Mouse (Mus musculus): ENCODE measurements around the gene Cfap54. TPM values are rescaled to one million over a fixed set of nuclear protein-coding genes. Genes with fewer than 3 reads are reported as not detected.

Cfap54 gene
- total RNA-seq, 2 experiments from 2014 or later = 21.4 to 23.4 TPM

GRCm38 (mm10) chr10:93072769-93073168 lies 8.6 kb downstream of the Cfap54 start:
- peak overlapping the region; percentile 67; the same call in 1 of the 2 replicates for H3K27ac ChIP-seq
- H3K4me3 ChIP-seq = no peak overlapping the region
- no peak for DNase-seq (ENCODE audit: extremely low spot score in 1 of 2, low spot score in 2 of 2)
- intact Hi-C loops (cut with DNase I) = loop anchor here (10.0 kb wide), 1 partner anchor 202 kb away; no protein-coding TSS in a partner anchor
- no peak for TF ChIP-seq CTCF (IDR thresholded peaks at IDR 0.05)

DNA sequence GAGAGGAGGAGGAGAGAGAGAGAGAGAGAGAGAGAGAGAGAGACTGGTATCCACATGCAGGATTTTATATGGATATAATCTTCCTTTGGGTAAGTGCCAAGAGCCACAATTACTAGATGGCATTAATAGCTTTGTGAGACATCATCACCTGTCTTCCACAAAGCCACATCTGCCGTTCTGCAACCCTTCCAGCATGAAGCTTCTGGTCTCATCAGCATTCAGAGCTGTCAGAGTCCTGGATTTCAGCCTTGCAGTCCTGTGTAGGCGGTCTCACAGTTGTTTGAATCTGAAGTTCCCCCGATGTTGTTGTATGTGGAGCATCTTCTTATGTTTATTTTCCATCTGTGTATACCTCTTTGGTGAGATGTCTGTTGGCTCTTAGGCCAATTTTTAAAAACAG lies 9.7 kb downstream of the Cfap54 start:
- Histone ChIP-seq H3K27ac (peak overlapping the region; percentile 67), H3K4me3 (no peak overlapping the region)
- no peak for DNase-seq (ENCODE audit: extremely low spot score in 1 of 2, low spot score in 2 of 2)
- intact Hi-C loops (cut with DNase I) = loop anchor here (10.0 kb wide), 1 partner anchor 203 kb away; no protein-coding TSS in a partner anchor
- no peak for TF ChIP-seq CTCF (IDR thresholded peaks at IDR 0.05)

- DNase-seq (ENCODE audit: extremely low spot score in 1 of 2, low spot score in 2 of 2) = peak; percentile 51 to 57
- TF ChIP-seq CTCF (IDR thresholded peaks at IDR 0.05) = peak; percentile 66
- intact Hi-C loops (cut with DNase I) = loop anchor here (10.0 kb wide), 1 partner anchor 204 kb away; no protein-coding TSS in a partner anchor
- Histone ChIP-seq H3K27ac (peak overlapping the region; percentile 92), H3K4me3 (no peak overlapping the region)
Observed at GRCm38 (mm10) chr10:93070121-93070898, 11.1 kb downstream of the Cfap54 start.

DNA sequence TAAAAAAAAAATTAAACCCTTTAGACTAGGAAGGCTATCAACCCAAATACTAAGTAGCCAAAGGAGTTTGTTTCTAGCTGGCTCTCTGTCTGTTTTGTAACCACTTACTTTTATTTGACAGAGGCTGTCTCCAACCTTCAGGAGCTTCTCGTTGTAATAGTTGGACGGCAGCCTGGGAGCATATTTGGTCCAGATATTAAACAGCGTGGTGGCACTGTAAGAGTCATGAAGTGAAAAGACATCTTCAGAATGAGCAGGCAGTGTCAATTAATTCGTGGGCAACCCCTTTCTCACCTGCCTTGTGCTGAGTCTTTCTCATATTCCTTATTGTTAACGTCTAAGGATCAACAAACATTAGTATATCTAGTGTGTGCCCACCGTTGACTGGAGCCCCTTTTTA lies 11.7 kb downstream of the Cfap54 start:
- H3K27ac ChIP-seq = peak overlapping the region; percentile 92
- no peak for TF ChIP-seq CTCF (IDR thresholded peaks at IDR 0.05)
- intact Hi-C loops (cut with DNase I) = loop anchor here (10.0 kb wide), 1 partner anchor 205 kb away; no protein-coding TSS in a partner anchor
- DNase-seq (ENCODE audit: extremely low spot score in 1 of 2, low spot score in 2 of 2) = no peak
- H3K4me3 ChIP-seq = no peak overlapping the region

DNA sequence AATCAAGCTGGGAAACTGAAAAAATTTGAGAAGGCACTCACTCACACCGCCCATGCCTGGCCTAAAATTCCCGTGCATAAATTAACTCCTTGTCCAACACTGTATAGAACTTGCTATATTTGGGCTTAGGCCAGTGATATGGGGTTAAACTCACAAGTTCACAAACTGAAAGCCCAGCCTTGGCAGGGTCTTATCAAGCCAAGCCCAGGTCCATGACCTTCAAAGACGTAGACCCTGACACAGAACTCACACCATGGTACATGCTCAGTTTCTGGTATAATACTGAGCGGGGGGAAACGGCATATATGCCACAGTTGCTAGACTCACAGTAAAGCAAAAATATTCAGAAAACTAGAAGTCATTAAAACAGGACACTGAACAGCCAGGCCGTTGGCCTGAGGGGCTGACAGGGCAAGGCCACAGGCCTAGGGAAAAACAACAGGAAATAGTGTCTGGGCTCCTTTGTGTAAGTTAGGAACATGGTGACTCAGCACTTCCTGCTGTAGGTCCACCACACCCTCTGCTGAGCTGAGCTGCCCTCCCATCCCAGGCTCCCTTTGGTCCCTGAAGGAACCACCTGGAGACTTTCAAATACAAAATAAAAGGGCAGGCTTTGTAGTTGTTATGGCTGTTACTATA lies 12.3 kb downstream of the Cfap54 start:
- Histone ChIP-seq H3K4me3 (no peak overlapping the region), H3K27ac (peak overlapping the region; percentile 92)
- intact Hi-C loops (cut with DNase I) = no loop called here
- DNase-seq (ENCODE audit: extremely low spot score in 1 of 2, low spot score in 2 of 2) = no peak
- no peak for TF ChIP-seq CTCF (IDR thresholded peaks at IDR 0.05)

GRCm38 (mm10) chr10:93064973-93065372 lies 16.4 kb downstream of the Cfap54 start:
- Histone ChIP-seq H3K4me3 (no peak overlapping the region), H3K27ac (peak overlapping the region; percentile 45; the same call in 1 of the 2 replicates)
- DNase-seq (ENCODE audit: extremely low spot score in 1 of 2, low spot score in 2 of 2) = no peak
- intact Hi-C loops (cut with DNase I) = no loop called here
- TF ChIP-seq CTCF (IDR thresholded peaks at IDR 0.05) = no peak; the same call in 1 of the 2 replicates

DNA sequence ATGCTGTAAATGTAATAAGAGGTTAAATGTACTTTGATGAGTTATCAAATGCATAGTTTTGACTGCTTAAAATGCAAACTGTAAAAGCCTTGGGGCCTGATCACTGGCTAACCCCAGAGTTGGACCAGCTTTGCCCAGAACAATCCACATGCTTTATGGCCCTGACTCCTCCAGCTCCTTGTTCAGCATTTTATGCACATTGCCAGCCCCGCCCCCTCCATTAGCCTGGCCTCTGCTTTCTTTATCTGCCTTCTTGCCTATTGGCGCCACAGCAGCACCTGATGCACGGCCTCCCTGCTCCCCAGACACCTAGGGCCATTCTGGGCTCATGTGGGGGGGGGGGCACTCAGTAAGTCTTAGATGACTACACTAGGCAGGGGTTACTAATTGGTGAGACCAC lies 17.8 kb downstream of the Cfap54 start:
- no peak overlapping the region for H3K27ac ChIP-seq
- no peak for DNase-seq (ENCODE audit: extremely low spot score in 1 of 2, low spot score in 2 of 2)
- intact Hi-C loops (cut with DNase I) = no loop called here
- no peak overlapping the region for H3K4me3 ChIP-seq
- TF ChIP-seq CTCF (IDR thresholded peaks at IDR 0.05) = no peak

GRCm38 (mm10) chr10:93062395-93062794 lies 19.0 kb downstream of the Cfap54 start:
- Histone ChIP-seq H3K4me3 (no peak overlapping the region), H3K27ac (no peak overlapping the region)
- no peak for DNase-seq (ENCODE audit: extremely low spot score in 1 of 2, low spot score in 2 of 2)
- intact Hi-C loops (cut with DNase I) = no loop called here
- TF ChIP-seq CTCF (IDR thresholded peaks at IDR 0.05) = no peak

DNA sequence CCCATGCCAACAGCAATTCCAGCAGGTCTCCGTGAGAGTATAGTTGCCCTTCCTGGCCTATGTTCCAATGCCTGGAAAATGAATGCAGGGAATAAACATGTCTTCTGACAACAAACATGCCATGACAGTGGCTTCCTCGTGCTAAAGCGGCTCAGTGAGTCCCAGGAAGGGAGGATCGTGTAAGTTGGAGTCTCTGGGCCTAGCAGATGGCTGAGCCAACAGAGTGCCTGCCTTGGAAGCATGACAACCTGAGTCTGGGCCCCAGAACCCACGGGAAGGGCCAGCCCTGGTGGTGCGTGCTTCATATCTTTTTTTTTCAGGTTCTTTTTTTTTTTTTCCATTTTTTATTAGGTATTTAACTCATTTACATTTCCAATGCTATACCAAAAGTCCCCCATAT lies 27.6 kb downstream of the Cfap54 start:
- Histone ChIP-seq H3K4me3 (no peak overlapping the region), H3K27ac (peak overlapping the region; percentile 74)
- TF ChIP-seq CTCF (IDR thresholded peaks at IDR 0.05) = no peak
- intact Hi-C loops (cut with DNase I) = no loop called here
- DNase-seq (ENCODE audit: extremely low spot score in 1 of 2, low spot score in 2 of 2) = no peak

DNA sequence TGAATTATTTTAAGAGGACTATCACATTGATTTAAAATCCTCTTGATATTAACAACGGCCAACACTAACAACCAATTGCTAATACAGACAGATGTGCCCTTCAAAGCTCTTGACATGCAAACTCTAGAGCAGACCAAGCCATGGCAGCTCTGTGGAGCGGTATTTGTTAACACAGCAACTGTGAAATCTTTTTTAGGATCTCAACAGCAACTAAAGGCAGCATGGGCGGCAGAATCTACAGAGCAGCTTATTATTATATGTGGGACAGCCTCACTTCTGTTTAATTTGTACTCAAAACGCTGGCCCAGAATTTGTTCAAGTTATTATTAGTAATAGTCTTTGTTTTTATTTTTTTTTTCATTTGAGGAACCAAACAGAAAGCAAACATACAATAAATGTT lies 28.1 kb downstream of the Cfap54 start:
- Histone ChIP-seq H3K27ac (peak overlapping the region; percentile 74), H3K4me3 (no peak overlapping the region)
- intact Hi-C loops (cut with DNase I) = no loop called here
- TF ChIP-seq CTCF (IDR thresholded peaks at IDR 0.05) = no peak
- DNase-seq (ENCODE audit: extremely low spot score in 1 of 2, low spot score in 2 of 2) = no peak

DNA sequence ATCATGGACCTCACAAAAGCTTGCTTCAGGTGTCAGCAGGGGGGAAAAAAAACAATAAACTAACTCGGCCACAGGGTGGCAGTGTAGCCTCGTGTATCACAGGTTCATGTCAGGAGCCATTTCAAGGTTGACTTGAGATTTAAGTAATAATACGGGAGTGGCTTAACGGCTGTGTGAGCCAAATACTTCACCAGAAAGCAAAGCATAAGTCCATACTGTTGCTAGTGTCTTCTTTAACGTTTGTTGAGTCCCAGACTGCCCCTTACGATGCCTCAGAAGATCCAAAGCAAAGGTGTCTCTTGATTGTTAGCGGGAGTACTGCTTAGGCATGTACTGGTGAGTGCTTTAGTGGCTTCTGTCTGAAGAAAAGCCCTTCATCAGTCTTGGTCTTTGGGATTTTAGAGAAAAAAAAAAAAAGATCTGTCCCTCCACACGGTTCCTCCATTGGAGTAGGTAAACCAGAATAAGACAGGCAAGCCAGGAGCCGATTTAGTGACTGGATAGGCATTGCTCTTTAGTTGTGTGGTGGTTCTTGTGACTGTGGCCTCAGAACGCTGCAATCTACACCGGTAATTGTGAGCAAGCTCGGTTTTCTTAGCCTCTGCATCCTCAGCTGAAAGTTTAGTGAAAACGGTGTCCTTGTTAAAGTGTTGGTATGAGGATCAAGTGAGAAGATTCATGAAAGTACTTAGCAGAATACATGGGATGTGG lies 30.2 kb downstream of the Cfap54 start:
- H3K27ac ChIP-seq = peak overlapping the region; percentile 81
- DNase-seq (ENCODE audit: extremely low spot score in 1 of 2, low spot score in 2 of 2) = peak; percentile 73 to 80
- peak overlapping the region; percentile 16; the same call in 1 of the 2 replicates for H3K4me3 ChIP-seq
- peak; percentile 79 for TF ChIP-seq CTCF (IDR thresholded peaks at IDR 0.05)
- intact Hi-C loops (cut with DNase I) = no loop called here

DNA sequence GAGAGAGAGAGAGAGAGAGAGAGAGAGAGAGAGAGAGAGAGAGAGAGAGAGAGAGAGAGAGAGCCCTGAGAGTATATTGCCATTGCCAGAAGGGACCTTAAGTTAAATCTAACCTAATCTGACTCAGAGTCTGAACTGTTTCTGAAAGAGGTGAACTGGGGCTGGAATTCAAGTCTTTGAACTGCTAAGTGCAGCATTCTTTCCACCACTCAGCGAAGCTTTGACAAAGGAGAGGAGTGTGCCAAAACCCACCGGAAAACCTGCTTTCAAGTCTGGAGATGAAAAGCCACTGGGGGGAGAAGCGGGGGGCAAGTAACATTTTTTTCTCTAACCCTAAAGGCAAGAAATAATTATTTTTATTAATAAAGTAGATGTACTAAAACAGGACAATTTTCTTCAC lies 30.8 kb downstream of the Cfap54 start:
- intact Hi-C loops (cut with DNase I) = no loop called here
- H3K27ac ChIP-seq = no peak overlapping the region
- no peak for TF ChIP-seq CTCF (IDR thresholded peaks at IDR 0.05)
- no peak for DNase-seq (ENCODE audit: extremely low spot score in 1 of 2, low spot score in 2 of 2)
- no peak overlapping the region for H3K4me3 ChIP-seq
